Comparison of ENCODE assay signal across 8 mouse cellular contexts in the genomic region with DNA sequence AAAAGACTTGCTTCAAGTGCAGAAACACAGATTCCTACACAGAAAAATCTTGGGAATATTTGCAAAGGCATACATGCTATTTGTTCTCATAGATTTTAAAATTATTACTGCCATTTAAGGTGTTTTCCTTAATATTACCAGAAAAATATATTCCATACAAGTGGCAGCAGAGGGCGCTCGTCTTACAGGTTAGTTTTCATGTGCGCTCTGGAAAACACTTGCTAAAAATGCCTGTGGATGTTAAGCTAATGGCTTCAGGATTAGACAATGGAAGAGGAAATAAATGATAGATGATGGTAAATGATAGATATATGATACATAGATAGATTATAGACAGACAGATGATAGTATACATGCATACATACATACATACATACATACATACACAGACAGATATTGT. TPM values are rescaled to one million over a fixed set of nuclear protein-coding genes. Genes with fewer than 3 reads are reported as not detected.
DNase-seq lines count a peak whose midpoint lies in the region; ATAC-seq lines count a peak whose summit lies in the region.

No protein-coding gene starts in this region.

- DNase-seq in adrenal gland, adult 18-20 months (ENCODE audit: low spot score in 2 of 2), result peak; percentile 29 to 56
- no peak for DNase-seq in adrenal gland, adult 8-10 months
- DNase-seq in liver, result peak; percentile 35
- DNase-seq in cerebellum, adult 11-12 months, result peak; percentile 30
- DNase-seq in heart, postnatal 10 days, result peak; percentile 44 to 79
- peak; percentile 36 for DNase-seq in midbrain, embryonic 10.5 days (ENCODE audit: low spot score)
- no peak for DNase-seq in ovary, adult 18-20 months (ENCODE audit: low spot score)

- H3K9ac ChIP-seq in liver, embryonic 12.5 days, result no peak overlapping the region

- no peak overlapping the region for H3K27ac ChIP-seq in liver, embryonic 12.5 days
- H3K27ac ChIP-seq in midbrain, embryonic 10.5 days (replicated peaks), result no peak overlapping the region

- 5% methylated on average over 3 of the region's 3 CpGs for WGBS in liver, embryonic 12.5 days (ENCODE audit: insufficient replicate concordance)
- 5% methylated on average over 3 of the region's 3 CpGs for WGBS in midbrain, embryonic 10.5 days

- intact Hi-C loops in heart, postnatal 10 days (cut with DNase I), result loop anchor here (1.0 to 2.0 kb wide), 2 partner anchors 87 to 116 kb away; no protein-coding TSS in a partner anchor

- H3K27me3 ChIP-seq in liver, embryonic 12.5 days (replicated peaks), result no peaks in the 10 kb centered on the region; the same call in 1 of the 2 replicates
- 0 out of 2 replicates have a peak, but pooled peaks cover 4% of the 10 kb centered on the region for H3K27me3 ChIP-seq in midbrain, embryonic 10.5 days (ENCODE audit: low read depth, poor library complexity, severe bottlenecking)

- no peaks in the 10 kb centered on the region for H3K36me3 ChIP-seq in liver, embryonic 12.5 days
- no peaks in the 10 kb centered on the region for H3K36me3 ChIP-seq in midbrain, embryonic 10.5 days

- H3K4me3 ChIP-seq in liver, embryonic 12.5 days, result no peak overlapping the region
- no peak overlapping the region for H3K4me3 ChIP-seq in midbrain, embryonic 10.5 days

- no peak overlapping the region for H3K4me2 ChIP-seq in liver, embryonic 12.5 days

- no peaks in the 10 kb centered on the region for H3K4me1 ChIP-seq in liver, embryonic 12.5 days
- no peaks in the 10 kb centered on the region for H3K4me1 ChIP-seq in midbrain, embryonic 10.5 days

- H3K9me3 ChIP-seq in liver, embryonic 12.5 days (replicated peaks), result no peaks in the 10 kb centered on the region
- H3K9me3 ChIP-seq in midbrain, embryonic 10.5 days (replicated peaks), result no peaks in the 10 kb centered on the region

- ATAC-seq in liver, embryonic 12.5 days, result no peak

RNA-seq across cellular contexts. Expression of gene Wipf3, which starts 37.6 kb away (rescaled TPM):
- 1 to 10 TPM; 1.1 to 2.9 TPM for total RNA-seq in adrenal gland, adult 18-20 months (2021)
- 1 to 10 TPM; 1.3 to 3.3 (median 2.7) TPM for total RNA-seq in adrenal gland, adult 8-10 months (2022)
- 0.14 and 0.15 TPM in 2 replicates for polyA plus RNA-seq in liver, embryonic 12.5 days (2016; fragmentation: Nextera tagmentation; extraction: Ambion mirVana)
- total RNA-seq in heart, postnatal 10 days (2021), result 10 to 100 TPM; 12.9 to 16.4 TPM
- 0.30 and 0.50 TPM in 2 replicates for polyA plus RNA-seq in midbrain, embryonic 10.5 days (2016; fragmentation: Nextera tagmentation; extraction: Ambion mirVana)

Comparison
In these comparisons a context has a peak if more than half of its experiments do, and no peak if none do; other contexts are left out.
1. DNase-seq: peak in adrenal gland, adult 18-20 months (2 of 2), liver (single experiment), cerebellum, adult 11-12 months (single experiment), heart, postnatal 10 days (2 of 2) and midbrain, embryonic 10.5 days (single experiment); none in adrenal gland, adult 8-10 months (single experiment) and ovary, adult 18-20 months (single experiment).